Mouse (Mus musculus): ENCODE results near the gene Casz1.

DNA sequence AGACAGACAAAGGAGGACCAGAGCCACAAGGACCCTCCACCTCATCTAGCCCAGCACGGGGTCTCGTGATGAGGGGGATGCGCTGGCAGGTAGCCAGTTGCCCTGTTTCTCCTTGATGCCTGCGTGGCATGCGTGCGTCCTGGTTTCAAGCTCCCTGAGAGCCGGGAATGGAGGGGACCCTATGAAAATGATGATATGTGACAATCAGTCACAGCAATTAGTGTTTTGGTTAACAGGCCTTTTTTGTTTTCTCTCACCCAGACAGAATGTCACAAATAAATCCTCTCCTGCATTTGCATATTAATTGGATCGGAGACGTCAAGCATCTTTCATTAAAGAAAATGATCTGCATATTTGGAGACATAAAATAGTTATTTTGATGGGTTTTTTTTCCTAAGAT is 71.9 kb downstream of the Casz1 start:
- TF ChIP-seq MAFK (IDR thresholded peaks at IDR 0.05; ENCODE audit: insufficient read depth, low read depth, low read length) (no peak), HCFC1 (IDR thresholded peaks at IDR 0.05; ENCODE audit: borderline replicate concordance, insufficient read depth, low read length) (no peak), CHD2 (IDR thresholded peaks at IDR 0.05; ENCODE audit: low read depth, low read length) (no peak)

All from ES-E14 (cell line).